Mouse (Mus musculus) cerebellum, adult 2 months (tissue): ENCODE measurements at regions not wholly inside any gene's neighbourhood (a gene's known extent, or its start where the extent isn't known, plus 50 kb on each side); places are given as distances from the start of the nearest gene placed in this dataset.
A peak's percentile ranks its signal among the peaks of the same experiment; 100 is the strongest.

Experiments used
- DNase-seq, 2 experiments: peaks; one replicate each; pipeline ENCODE4 v3.0.0; 2021
- H3K27ac ChIP-seq: fragments of 200-500 bp; 2 replicates; pipeline ENCODE4 v1.5.1; 2012; ENCODE audit warnings: low read length, control low read depth, inconsistent platforms; ENCODE audit not compliant: insufficient read depth
- H3K27me3 ChIP-seq: fragments of 200-500 bp; 2 replicates; pipeline ENCODE4 v1.6.1; 2012; ENCODE audit warnings: inconsistent platforms, mild to moderate bottlenecking, low read length, moderate library complexity; ENCODE audit not compliant: control insufficient read depth, insufficient read depth
- H3K4me1 ChIP-seq: fragments of 200-500 bp; 2 replicates; pipeline ENCODE4 v1.6.1; 2011; ENCODE audit warnings: low read length; ENCODE audit not compliant: control insufficient read depth, insufficient read depth
- H3K4me3 ChIP-seq: fragments of 200-500 bp; replicated peaks from 2 replicates; pipeline ENCODE3; 2011; ENCODE audit warnings: mild to moderate bottlenecking, low read depth, low read length, control low read depth; ENCODE audit not compliant: insufficient read depth
- CTCF ChIP-seq: fragments of 200-500 bp; IDR thresholded peaks from 2 replicates; pipeline ENCODE4 v1.5.1; 2011; ENCODE audit warnings: low read depth, mild to moderate bottlenecking, control low read depth, low read length, moderate library complexity, borderline replicate concordance; ENCODE audit not compliant: insufficient read depth
- POLR2A ChIP-seq: fragments of 200-500 bp; IDR thresholded peaks from 2 replicates; pipeline ENCODE4 v1.6.1; 2011; ENCODE audit warnings: low read length, control low read depth, borderline replicate concordance; ENCODE audit not compliant: insufficient read depth
- WGBS: fragments of 180-500 bp; shearing (Covaris S2); methylation state at CpG from one replicate; pipeline ENCODE4 v1.1.7; 2018; 5-methylcytosine and 5-hydroxymethylcytosine counted together

DNA sequence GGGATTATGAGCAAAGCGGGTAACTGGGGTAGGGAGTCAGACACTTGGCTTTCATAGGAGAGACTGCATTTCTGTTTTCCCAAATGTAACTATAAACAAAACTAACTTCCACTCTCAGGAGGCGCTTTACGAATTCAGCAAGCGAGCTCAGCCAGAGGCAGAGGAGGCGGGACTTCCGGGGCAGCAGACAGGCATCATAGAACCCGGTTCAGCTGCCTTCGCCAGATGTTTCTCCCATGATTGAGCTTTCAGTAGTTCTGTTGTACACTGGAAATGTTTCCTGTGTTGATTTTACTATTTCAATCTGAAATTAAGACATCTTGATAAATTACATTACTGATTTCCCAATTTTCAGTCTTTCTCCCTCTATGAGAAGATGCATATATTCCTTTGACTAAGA is 92.9 kb downstream of the Zfp365 start:
- no peak overlapping the region for H3K27ac ChIP-seq
- no peaks in the 10 kb centered on the region for H3K27me3 ChIP-seq
- H3K4me1 ChIP-seq: no peaks in the 10 kb centered on the region
- DNase-seq: no peak
- 87% methylated on average over 8 of the region's 8 CpGs for WGBS
- no peak overlapping the region for H3K4me3 ChIP-seq
- TF ChIP-seq POLR2A: no peak
- no peak for TF ChIP-seq CTCF

- no peak for TF ChIP-seq POLR2A
- no peak for TF ChIP-seq CTCF
- no peaks in the 10 kb centered on the region for H3K4me1 ChIP-seq
- DNase-seq: no peak
- 84% methylated on average over 4 of the region's 4 CpGs for WGBS
- no peak overlapping the region for H3K27ac ChIP-seq
- H3K27me3 ChIP-seq: no peaks in the 10 kb centered on the region
- no peak overlapping the region for H3K4me3 ChIP-seq
Observed at GRCm38 (mm10) chr10:67813901-67814300, 98.6 kb downstream of the Zfp365 start.

DNA sequence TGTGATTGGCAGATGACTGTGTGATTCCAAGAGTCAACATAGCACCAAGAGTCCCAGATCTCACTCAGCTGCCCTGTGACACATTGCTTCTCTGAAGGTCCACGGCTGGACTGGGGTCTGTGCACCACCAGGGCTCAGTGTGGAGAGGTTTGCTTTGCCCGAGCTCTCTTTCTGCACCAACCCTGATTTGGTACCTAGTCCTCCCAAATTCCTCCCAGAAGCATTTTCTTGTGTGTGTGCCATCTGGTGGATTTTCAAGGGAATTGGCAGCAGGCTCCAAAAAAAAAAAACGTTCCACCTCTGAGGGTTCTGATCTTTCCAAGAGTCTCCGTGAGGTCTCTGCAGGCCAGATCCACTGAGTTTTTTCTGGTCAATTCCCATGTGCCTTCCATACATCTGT is 107.3 kb downstream of the Zfp365 start:
- no peak overlapping the region for H3K27ac ChIP-seq
- no peak for TF ChIP-seq POLR2A
- peak; percentile 21; the same call in 1 of the 2 replicates for TF ChIP-seq CTCF
- 9% methylated on average over 4 of the region's 4 CpGs for WGBS
- H3K4me3 ChIP-seq: no peak overlapping the region
- DNase-seq: peak; percentile 5 to 14
- H3K27me3 ChIP-seq: no peaks in the 10 kb centered on the region
- H3K4me1 ChIP-seq: no peaks in the 10 kb centered on the region

- no peak for TF ChIP-seq CTCF
- TF ChIP-seq POLR2A: no peak
- no peaks in the 10 kb centered on the region for H3K27me3 ChIP-seq
- no peak for DNase-seq
- WGBS: 66% methylated on average over 12 of the region's 12 CpGs
- H3K27ac ChIP-seq: no peak overlapping the region
- no peak overlapping the region for H3K4me3 ChIP-seq
- no peaks in the 10 kb centered on the region for H3K4me1 ChIP-seq
Observed at GRCm38 (mm10) chr10:67804637-67805036, 107.8 kb downstream of the Zfp365 start.

DNA sequence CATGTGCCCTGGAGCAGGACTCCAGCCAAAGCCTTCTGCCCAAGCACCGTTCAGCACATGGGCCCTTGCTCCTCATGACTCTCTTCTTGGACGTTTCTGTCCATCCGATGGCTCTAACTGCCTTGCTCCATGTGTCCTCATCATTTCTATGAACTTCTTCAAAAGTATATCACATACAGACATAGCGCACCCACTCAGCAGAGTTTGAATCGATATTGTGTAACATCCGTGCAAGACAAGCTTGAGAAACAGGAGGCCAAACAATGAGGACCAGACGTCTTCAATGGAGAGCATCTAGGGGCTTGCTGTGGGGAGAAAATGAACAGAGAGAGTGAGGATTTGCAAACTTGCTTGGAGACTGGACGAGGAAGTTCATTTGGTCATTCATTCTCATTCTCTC is 110.3 kb downstream of the Zfp365 start:
- Histone ChIP-seq H3K27me3 (no peaks in the 10 kb centered on the region), H3K27ac (no peak overlapping the region), H3K4me3 (no peak overlapping the region), H3K4me1 (no peaks in the 10 kb centered on the region)
- 87% methylated on average over 8 of the region's 8 CpGs for WGBS
- DNase-seq: no peak
- TF ChIP-seq POLR2A (no peak), CTCF (no peak)

DNA sequence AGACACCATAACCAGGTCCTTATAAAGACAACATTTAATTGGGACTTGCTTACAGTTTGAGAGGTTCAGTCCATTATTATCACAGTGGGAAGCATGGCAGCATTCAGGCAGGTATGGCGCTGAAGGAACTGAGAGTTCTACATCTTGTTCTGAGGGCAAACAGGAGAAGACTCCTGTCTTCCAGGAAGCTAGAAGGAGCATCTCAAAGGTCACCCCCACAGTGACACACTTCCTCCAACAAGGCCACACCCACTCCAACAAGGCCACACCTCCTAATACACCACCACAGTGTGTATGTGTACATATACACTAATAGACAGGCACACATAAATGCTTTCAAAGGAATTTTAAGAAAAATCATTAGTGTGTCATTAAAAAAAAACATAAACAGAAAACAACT is 110.8 kb downstream of the Zfp365 start:
- no peak overlapping the region for H3K27ac ChIP-seq
- H3K4me3 ChIP-seq: no peak overlapping the region
- WGBS: 96% methylated on average over 1 of the region's 1 CpGs
- no peaks in the 10 kb centered on the region for H3K4me1 ChIP-seq
- TF ChIP-seq CTCF (no peak), POLR2A (no peak)
- H3K27me3 ChIP-seq: no peaks in the 10 kb centered on the region
- DNase-seq: no peak

- WGBS: 40% methylated on average over 10 of the region's 10 CpGs
- no peak overlapping the region for H3K27ac ChIP-seq
- no peak for DNase-seq
- H3K4me3 ChIP-seq: no peak overlapping the region
- no peaks in the 10 kb centered on the region for H3K4me1 ChIP-seq
- H3K27me3 ChIP-seq: no peaks in the 10 kb centered on the region
- no peak for TF ChIP-seq CTCF
- TF ChIP-seq POLR2A: no peak
Observed at GRCm38 (mm10) chr10:67798991-67799390, 113.5 kb downstream of the Zfp365 start.

- Histone ChIP-seq H3K4me3 (no peak overlapping the region), H3K27ac (no peak overlapping the region), H3K4me1 (no peaks in the 10 kb centered on the region), H3K27me3 (no peaks in the 10 kb centered on the region)
- WGBS: 67% methylated on average over 3 of the region's 3 CpGs
- no peak for TF ChIP-seq POLR2A
- no peak for TF ChIP-seq CTCF
- no peak for DNase-seq
Observed at GRCm38 (mm10) chr10:67793206-67793605, 119.3 kb downstream of the Zfp365 start.
